ENCODE assay signal across 18 mouse cellular contexts in genomic region chr8:127535192-127535845, GRCm38 (mm10).
DNase-seq lines count a peak whose midpoint lies in the region; ATAC-seq lines count a peak whose summit lies in the region.
"Had no signal": no experiment of that assay in that cellular context is flagged by ENCODE, and none has a peak within 500 bp of the region (broad histone marks: within the 10 kb centered on the region; RNA-seq: fewer than 3 reads in every experiment).

No protein-coding gene starts in this region.

- no peaks in the 10 kb centered on the region for H3K9me3 ChIP-seq in hindbrain, embryonic 16.5 days (ENCODE audit: control insufficient read depth, low read length)
- H3K9me3 ChIP-seq: intestine, embryonic 15.5 days; limb, embryonic 12.5 days; liver, embryonic 15.5 days; neural tube, embryonic 12.5 days had no signal

- no peak overlapping the region for H3K9ac ChIP-seq in hindbrain, embryonic 16.5 days (ENCODE audit: low read depth, low read length)
- H3K9ac ChIP-seq: intestine, embryonic 15.5 days; limb, embryonic 12.5 days; liver, embryonic 15.5 days; neural tube, embryonic 12.5 days had no signal

- intact Hi-C loops in left cerebral cortex, postnatal 36 days (cut with DNase I) = no loop called here

- no peaks in the 10 kb centered on the region for H3K36me3 ChIP-seq in hindbrain, embryonic 16.5 days (ENCODE audit: control insufficient read depth, insufficient read depth, low read length)
- H3K36me3 ChIP-seq: intestine, embryonic 15.5 days; limb, embryonic 12.5 days; liver, embryonic 15.5 days; neural tube, embryonic 12.5 days had no signal

- no peak for ATAC-seq in hindbrain, embryonic 16.5 days
- ATAC-seq: activated CD4-positive, CD25-positive, alpha-beta regulatory T cell, adult 4 months; intestine, embryonic 15.5 days had no signal

- DNase-seq in left cerebral cortex, postnatal 36 days (ENCODE audit: low spot score in 2 of 2) = peak; percentile 24 to 35
- DNase-seq in left cerebral cortex, adult 8-10 months (ENCODE audit: low spot score in 2 of 2) = no peak
- peak; percentile 19 for DNase-seq in right cerebral cortex, postnatal 4 days
- DNase-seq in right cerebral cortex, postnatal 36 days (ENCODE audit: low spot score in 2 of 2) = no peak
- no peak for DNase-seq in urinary bladder, postnatal 36 days (ENCODE audit: low spot score in 2 of 2)
- no peak for DNase-seq in cerebellum, postnatal 25 days
- DNase-seq: cerebellum, adult 18-20 months; heart, adult 2 months; heart, postnatal 10 days; thymus, adult 2 months had no signal

- WGBS in hindbrain, embryonic 16.5 days = 54% methylated on average over 8 of the region's 8 CpGs

- H3K27ac ChIP-seq in hindbrain, embryonic 16.5 days (ENCODE audit: low read depth, low read length) = peak overlapping the region; percentile 63
- H3K27ac ChIP-seq: heart, adult 2 months; intestine, embryonic 15.5 days; kidney, postnatal 0 days; limb, embryonic 12.5 days; liver, embryonic 15.5 days; neural tube, embryonic 12.5 days had no signal

- H3K4me2 ChIP-seq in hindbrain, embryonic 16.5 days (ENCODE audit: low read length) = no peak overlapping the region; the same call in 1 of the 2 replicates
- H3K4me2 ChIP-seq: intestine, embryonic 15.5 days; limb, embryonic 12.5 days; liver, embryonic 15.5 days; neural tube, embryonic 12.5 days had no signal

- H3K4me1 ChIP-seq in hindbrain, embryonic 16.5 days (ENCODE audit: control insufficient read depth, insufficient read depth, low read depth, low read length) = peaks cover 9% of the 10 kb centered on the region
- H3K4me1 ChIP-seq: intestine, embryonic 15.5 days; limb, embryonic 12.5 days; liver, embryonic 15.5 days had no signal

- H3K27me3 ChIP-seq in hindbrain, embryonic 16.5 days (replicated peaks; ENCODE audit: control insufficient read depth, insufficient read depth, low read length) = no peaks in the 10 kb centered on the region
- H3K27me3 ChIP-seq: CH12.LX; intestine, embryonic 15.5 days; limb, embryonic 12.5 days; liver, embryonic 15.5 days; neural tube, embryonic 12.5 days had no signal

- H3K4me3 ChIP-seq in hindbrain, embryonic 16.5 days (ENCODE audit: low read length) = no peak overlapping the region
- H3K4me3 ChIP-seq: heart, adult 2 months; intestine, embryonic 15.5 days; limb, embryonic 12.5 days; liver, embryonic 15.5 days; neural tube, embryonic 12.5 days had no signal

Comparison
In these comparisons a context has a peak if more than half of its experiments do, and no peak if none do; other contexts are left out.
1. DNase-seq: peak in left cerebral cortex, postnatal 36 days (2 of 2) and right cerebral cortex, postnatal 4 days (single experiment); none in left cerebral cortex, adult 8-10 months (0 of 2), right cerebral cortex, postnatal 36 days (0 of 2), urinary bladder, postnatal 36 days (0 of 2) and cerebellum, postnatal 25 days (0 of 2).